In genomic region chr12:117751520-117752383, GRCm38 (mm10) we compare ENCODE assay signal across 8 mouse cellular contexts. TPM values are rescaled to one million over a fixed set of nuclear protein-coding genes. Genes with fewer than 3 reads are reported as not detected.
DNase-seq lines count a peak whose midpoint lies in the region; ATAC-seq lines count a peak whose summit lies in the region.

No protein-coding gene starts in this region.

- H3K36me3 ChIP-seq in embryonic facial prominence, embryonic 12.5 days: no peaks in the 10 kb centered on the region
- no peaks in the 10 kb centered on the region for H3K36me3 ChIP-seq in limb, embryonic 12.5 days
- peaks cover 52% of the 10 kb centered on the region for H3K36me3 ChIP-seq in neural tube, embryonic 13.5 days

- peaks cover 17% of the 10 kb centered on the region for H3K4me1 ChIP-seq in embryonic facial prominence, embryonic 12.5 days
- peaks cover 20% of the 10 kb centered on the region for H3K4me1 ChIP-seq in limb, embryonic 12.5 days (replicated peaks)
- peaks cover 36% of the 10 kb centered on the region for H3K4me1 ChIP-seq in neural tube, embryonic 13.5 days (replicated peaks)

- no peak overlapping the region for H3K4me3 ChIP-seq in embryonic facial prominence, embryonic 12.5 days
- H3K4me3 ChIP-seq in limb, embryonic 12.5 days (replicated peaks): no peak overlapping the region
- H3K4me3 ChIP-seq in neural tube, embryonic 13.5 days: no peak overlapping the region

- H3K27ac ChIP-seq in embryonic facial prominence, embryonic 12.5 days: 0 out of 2 replicates have a peak overlapping the region, but pooled peaks have one; percentile 50
- no peak overlapping the region for H3K27ac ChIP-seq in limb, embryonic 12.5 days
- H3K27ac ChIP-seq in neural tube, embryonic 13.5 days (replicated peaks): peak overlapping the region; percentile 84

- no peaks in the 10 kb centered on the region for H3K9me3 ChIP-seq in embryonic facial prominence, embryonic 12.5 days
- H3K9me3 ChIP-seq in limb, embryonic 12.5 days: no peaks in the 10 kb centered on the region
- H3K9me3 ChIP-seq in neural tube, embryonic 13.5 days: no peaks in the 10 kb centered on the region

- peak; percentile 47; the same call in 1 of the 2 replicates for ATAC-seq in cerebellum, adult (ENCODE audit: insufficient number of reproducible peaks, low FRiP score, low TSS enrichment)
- ATAC-seq in embryonic facial prominence, embryonic 12.5 days (ENCODE audit: insufficient number of reproducible peaks, insufficient read depth, low FRiP score, low TSS enrichment): no peak; the same call in 1 of the 2 replicates
- no peak; the same call in 1 of the 2 replicates for ATAC-seq in limb, embryonic 12.5 days (ENCODE audit: insufficient number of reproducible peaks, insufficient read depth, low FRiP score, low TSS enrichment, low read depth)
- ATAC-seq in neural tube, embryonic 13.5 days (ENCODE audit: low read depth): peak; percentile 78

- DNase-seq in cerebellum, postnatal 4 days (ENCODE audit: low spot score in 2 of 2): no peak
- DNase-seq in heart, postnatal 36 days: peak; percentile 43 to 49
- no peak for DNase-seq in spleen, adult 12 weeks (ENCODE audit: low spot score)
- no peak for DNase-seq in left cerebral cortex, postnatal 4 days

- intact Hi-C loops in heart, postnatal 36 days (cut with DNase I): no loop called here
- intact Hi-C loops in left cerebral cortex, postnatal 4 days (cut with DNase I): no loop called here

- WGBS in embryonic facial prominence, embryonic 12.5 days: 32% methylated on average over 25 of the region's 25 CpGs
- WGBS in limb, embryonic 12.5 days: 39% methylated on average over 25 of the region's 25 CpGs
- 21% methylated on average over 25 of the region's 25 CpGs for WGBS in neural tube, embryonic 13.5 days

- H3K27me3 ChIP-seq in embryonic facial prominence, embryonic 12.5 days: 0 out of 2 replicates have a peak, but pooled peaks cover 5% of the 10 kb centered on the region
- peaks cover 4% of the 10 kb centered on the region for H3K27me3 ChIP-seq in limb, embryonic 12.5 days
- no peaks in the 10 kb centered on the region for H3K27me3 ChIP-seq in neural tube, embryonic 13.5 days

- H3K4me2 ChIP-seq in embryonic facial prominence, embryonic 12.5 days (replicated peaks): peak overlapping the region; percentile 36
- H3K4me2 ChIP-seq in limb, embryonic 12.5 days: peak overlapping the region; percentile 35
- peak overlapping the region; percentile 39 for H3K4me2 ChIP-seq in neural tube, embryonic 13.5 days

- no peak overlapping the region for H3K9ac ChIP-seq in embryonic facial prominence, embryonic 12.5 days
- no peak overlapping the region for H3K9ac ChIP-seq in limb, embryonic 12.5 days (replicated peaks)
- peak overlapping the region; percentile 50 for H3K9ac ChIP-seq in neural tube, embryonic 13.5 days

RNA-seq across cellular contexts. Expression of gene Cdca7l, which starts 52.3 kb away (rescaled TPM):
- polyA plus RNA-seq in embryonic facial prominence, embryonic 12.5 days (2016; fragmentation: Nextera tagmentation; extraction: Ambion mirVana): 34.1 and 34.6 TPM in 2 replicates
- under 1 TPM; 0.17 to 0.30 TPM for total RNA-seq in heart, postnatal 36 days (2021)
- polyA plus RNA-seq in limb, embryonic 12.5 days (2016; fragmentation: Nextera tagmentation; extraction: Ambion mirVana): 39.2 and 40.9 TPM in 2 replicates
- 3.3 and 5.4 TPM in 2 replicates for polyA plus RNA-seq in neural tube, embryonic 13.5 days (2015; fragmentation: Nextera tagmentation; extraction: Ambion mirVana)
- total RNA-seq in left cerebral cortex, postnatal 4 days (2021): 1 to 10 TPM; 2.6 to 3.7 TPM

Comparison
In these comparisons a context has a peak if more than half of its experiments do, and no peak if none do; other contexts are left out.
1. ATAC-seq: peak in cerebellum, adult (single experiment) and neural tube, embryonic 13.5 days (single experiment); none in embryonic facial prominence, embryonic 12.5 days (single experiment) and limb, embryonic 12.5 days (single experiment).
2. DNase-seq: peak in heart, postnatal 36 days (2 of 2); none in cerebellum, postnatal 4 days (0 of 2), spleen, adult 12 weeks (single experiment) and left cerebral cortex, postnatal 4 days (single experiment).
3. Peak in every context shown above with its lines, with median percentiles within 50 percentile points of each other: H3K4me2 ChIP-seq.